In genomic region chr2:122117961-122118958, GRCm38 (mm10) we compare ENCODE assay signal across 7 mouse cellular contexts. TPM values are rescaled to one million over a fixed set of nuclear protein-coding genes. Genes with fewer than 3 reads are reported as not detected.
A peak's percentile ranks its signal among the peaks of the same experiment; 100 is the strongest.
DNase-seq lines count a peak whose midpoint lies in the region; ATAC-seq lines count a peak whose summit lies in the region.

Spg11 (minus strand) TSS chr2:122118386.

- DNase-seq in adrenal gland, postnatal 14 days = peak; percentile 99
- DNase-seq in embryonic facial prominence, embryonic 11.5 days (ENCODE audit: low spot score) = peak; percentile 98
- peak; percentile 98 for DNase-seq in kidney, adult 11 months
- DNase-seq in limb, embryonic 10.5 days (ENCODE audit: low spot score) = peak; percentile 98
- peak; percentile 93 for DNase-seq in spleen, adult 12 weeks (ENCODE audit: low spot score)

- ATAC-seq in embryonic facial prominence, embryonic 11.5 days (replicated peaks; ENCODE audit: insufficient number of reproducible peaks, low FRiP score, low TSS enrichment, low read depth) = peak; percentile 99
- ATAC-seq in granulocyte monocyte progenitor cell, adult 5-6 weeks (replicated peaks; ENCODE audit: poor library complexity, severe bottlenecking) = peak; percentile 99
- peak; percentile 100 for ATAC-seq in midbrain, embryonic 13.5 days

- peak within 1 kb of the TSS; percentile 93 for H3K9ac ChIP-seq in embryonic facial prominence, embryonic 11.5 days (replicated peaks; ENCODE audit: low read length)
- H3K9ac ChIP-seq in midbrain, embryonic 13.5 days (replicated peaks) = peak within 1 kb of the TSS; percentile 97

- H3K4me2 ChIP-seq in embryonic facial prominence, embryonic 11.5 days (ENCODE audit: low read depth, low read length) = peak within 1 kb of the TSS; percentile 52
- H3K4me2 ChIP-seq in midbrain, embryonic 13.5 days (replicated peaks) = peak within 1 kb of the TSS; percentile 69

- no peaks in the 10 kb centered on the region for H3K27me3 ChIP-seq in embryonic facial prominence, embryonic 11.5 days (ENCODE audit: control insufficient read depth, insufficient read depth, low read length)
- H3K27me3 ChIP-seq in limb, embryonic 10.5 days (ENCODE audit: low read depth, poor library complexity, severe bottlenecking) = no peaks in the 10 kb centered on the region
- no peaks in the 10 kb centered on the region for H3K27me3 ChIP-seq in midbrain, embryonic 13.5 days

- WGBS in embryonic facial prominence, embryonic 11.5 days = under 1% methylated on average over 47 of the region's 47 CpGs
- WGBS in limb, embryonic 10.5 days = 1% methylated on average over 47 of the region's 47 CpGs
- WGBS in midbrain, embryonic 13.5 days = under 1% methylated on average over 47 of the region's 47 CpGs

- no peaks in the 10 kb centered on the region for H3K4me1 ChIP-seq in embryonic facial prominence, embryonic 11.5 days (ENCODE audit: control insufficient read depth, insufficient read depth, low read length)
- H3K4me1 ChIP-seq in limb, embryonic 10.5 days = peaks cover 14% of the 10 kb centered on the region
- peaks cover 14% of the 10 kb centered on the region for H3K4me1 ChIP-seq in midbrain, embryonic 13.5 days (replicated peaks)

- no peaks in the 10 kb centered on the region for H3K36me3 ChIP-seq in embryonic facial prominence, embryonic 11.5 days (replicated peaks; ENCODE audit: control insufficient read depth, insufficient read depth, low read depth, low read length)
- peaks cover 15% of the 10 kb centered on the region for H3K36me3 ChIP-seq in limb, embryonic 10.5 days
- H3K36me3 ChIP-seq in midbrain, embryonic 13.5 days = peaks cover 10% of the 10 kb centered on the region

- H3K4me3 ChIP-seq in embryonic facial prominence, embryonic 11.5 days (ENCODE audit: low read depth, low read length) = peak within 1 kb of the TSS; percentile 73
- peak within 1 kb of the TSS; percentile 71 for H3K4me3 ChIP-seq in limb, embryonic 10.5 days
- H3K4me3 ChIP-seq in midbrain, embryonic 13.5 days (replicated peaks) = peak within 1 kb of the TSS; percentile 95

- H3K9me3 ChIP-seq in embryonic facial prominence, embryonic 11.5 days (replicated peaks; ENCODE audit: control insufficient read depth, low read length) = no peaks in the 10 kb centered on the region
- no peaks in the 10 kb centered on the region for H3K9me3 ChIP-seq in limb, embryonic 10.5 days (replicated peaks)
- H3K9me3 ChIP-seq in midbrain, embryonic 13.5 days = no peaks in the 10 kb centered on the region

- H3K27ac ChIP-seq in embryonic facial prominence, embryonic 11.5 days (replicated peaks; ENCODE audit: low read depth, low read length) = peak within 1 kb of the TSS; percentile 96
- peak within 1 kb of the TSS; percentile 95 for H3K27ac ChIP-seq in limb, embryonic 10.5 days
- H3K27ac ChIP-seq in midbrain, embryonic 13.5 days = peak within 1 kb of the TSS; percentile 97

RNA-seq across cellular contexts. Expression of gene Spg11, which starts in this region (rescaled TPM):
- 15.3 and 16.9 TPM in 2 replicates for total RNA-seq in adrenal gland, postnatal 14 days (2021)
- 10.7 and 10.9 TPM in 2 replicates for polyA plus RNA-seq in embryonic facial prominence, embryonic 11.5 days (2014; fragmentation: Nextera tagmentation; extraction: Ambion mirVana)
- 12.2 and 13.2 TPM in 2 replicates for total RNA-seq in granulocyte monocyte progenitor cell, adult 5-6 weeks (2014; fragmentation: Nextera tagmentation)
- total RNA-seq in granulocyte monocyte progenitor cell, adult 5-6 weeks (2017) = 10.7 and 12.5 TPM in 2 replicates
- 9.8 and 12.1 TPM in 2 replicates for polyA plus RNA-seq in limb, embryonic 10.5 days (2016; fragmentation: Nextera tagmentation; extraction: Ambion mirVana)
- 9.7 and 11.2 TPM in 2 replicates for polyA plus RNA-seq in midbrain, embryonic 13.5 days (2015; fragmentation: Nextera tagmentation; extraction: Ambion mirVana)

Comparison
In these comparisons a context has a peak if more than half of its experiments do, and no peak if none do; other contexts are left out.
1. Peak in every context shown above with its lines: DNase-seq, ATAC-seq, H3K4me3 ChIP-seq and H3K27ac ChIP-seq.